Mouse (Mus musculus) gastrocnemius, postnatal 4 days (tissue): ENCODE measurements around the gene Rab44. TPM values are rescaled to one million over a fixed set of nuclear protein-coding genes. Genes with fewer than 3 reads are reported as not detected.

Experiments
- DNase-seq, 2 experiments: peaks; one replicate each; pipeline ENCODE4 v3.0.0; 2021 to 2022; ENCODE audit warnings: low spot score in 2 of 2, mixed read lengths in 2 of 2
- total RNA-seq, 2 experiments: library from RNA; stranded (reverse); gene quantifications; 2 replicates each; pipeline ENCODE4 v1.2.3; 2021

The Rab44 gene
- total RNA-seq, 2 experiments from 2014 or later: 1.8 to 2.3 TPM

GRCm38 (mm10) chr17:29188989-29189388 is 75.0 kb downstream of the Rab44 start:
- DNase-seq: no peak

GRCm38 (mm10) chr17:29195579-29195978 is 81.6 kb downstream of the Rab44 start:
- DNase-seq: no peak

Other genes with a start within 250 kb of the Rab44 start
- under 1 TPM; 0.56 to 0.57 TPM for gene 4930539E08Rik, start 198.8 kb upstream of the Rab44 start, total RNA-seq
- gene Pxt1, start 170.3 kb upstream of the Rab44 start, total RNA-seq: not detected
- gene Kctd20, start 162.2 kb upstream of the Rab44 start, total RNA-seq: 10 to 100 TPM; 60.7 to 64.6 TPM
- gene Stk38, start 106.2 kb upstream of the Rab44 start, total RNA-seq: 10 to 100 TPM; 60.3 to 66.7 TPM
- 100 to 1,000 TPM; 129 TPM for gene Srsf3, start 81.5 kb upstream of the Rab44 start, total RNA-seq
- 100 to 1,000 TPM; 138 to 142 TPM for gene Cdkn1a, start 23.2 kb upstream of the Rab44 start, total RNA-seq
- 1 to 10 TPM in 1 of 2 experiments, under 1 TPM in 1; 0.69 to 1.1 TPM for gene Cpne5, start 124.0 kb downstream of the Rab44 start, total RNA-seq
- gene Ppil1, start 150.0 kb downstream of the Rab44 start, total RNA-seq: 10 to 100 TPM; 22.1 to 22.8 TPM
- gene BC004004, start 154.6 kb downstream of the Rab44 start, total RNA-seq: 100 to 1,000 TPM in 1 of 2 experiments, 10 to 100 TPM in 1; 98.5 to 101 TPM
- 10 to 100 TPM; 50.3 to 54.5 TPM for gene Pi16, start 203.5 kb downstream of the Rab44 start, total RNA-seq
- 100 to 1,000 TPM; 302 to 317 TPM for gene Mtch1, start 233.8 kb downstream of the Rab44 start, total RNA-seq
- gene Fgd2, start 246.8 kb downstream of the Rab44 start, total RNA-seq: 1 to 10 TPM; 4.2 to 4.5 TPM